Mouse (Mus musculus) effector memory CD4-positive, alpha-beta T cell, adult 7 months (primary cell): ENCODE data around the gene Ganc. TPM values are rescaled to one million over a fixed set of nuclear protein-coding genes. Genes with fewer than 3 reads are reported as not detected.

ENCODE experiments used
- polyA plus RNA-seq: library from polyadenylated mRNA; unstranded; fragments of 100-300 nt; shearing (Covaris generic); gene quantifications from one replicate; pipeline ENCODE4 v1.2.1, GENCODE M21; 2017

Ganc gene
- polyA plus RNA-seq, result 17.2 TPM

DNA sequence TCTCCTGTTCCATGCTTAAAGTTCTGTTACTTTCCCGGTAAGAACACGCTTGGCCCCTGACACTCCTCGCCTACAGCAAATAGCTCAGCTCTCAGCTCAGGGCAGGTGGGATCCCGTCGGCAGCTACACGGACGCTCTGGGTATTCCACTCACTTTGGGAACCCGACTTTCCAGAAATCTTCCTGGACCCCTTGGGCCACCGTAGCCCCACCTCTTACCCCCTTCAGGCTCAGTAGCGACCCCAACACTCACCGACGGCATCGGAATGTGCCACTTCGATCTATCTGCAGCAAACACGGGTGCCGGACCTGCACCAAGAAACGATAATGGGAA lies at the start of gene Ganc:
Gene Ganc (plus strand): TSS at position 244 of the 333 bp plus-strand sequence.

GRCm38 (mm10) chr2:120403986-120404822 lies 508 bp downstream of the Ganc start, which contains the start of gene Tmem87a:
Tmem87a (minus strand) TSS chr2:120404113.

GRCm38 (mm10) chr2:120455719-120456118 lies 52.0 kb downstream of the Ganc start, which contains the start of gene Capn3:
Capn3 (plus strand) TSS chr2:120456019.

Other genes with a start within 250 kb of the Ganc start
- 19.3 TPM for gene Ehd4, start 249.3 kb upstream of the Ganc start, polyA plus RNA-seq
- not detected for gene Pla2g4e, start 158.6 kb upstream of the Ganc start, polyA plus RNA-seq
- gene Pla2g4d, start 114.7 kb upstream of the Ganc start, polyA plus RNA-seq, result not detected
- gene Pla2g4f, start 89.7 kb upstream of the Ganc start, polyA plus RNA-seq, result 0.33 TPM
- 39.3 TPM for gene Vps39, start 50.8 kb upstream of the Ganc start, polyA plus RNA-seq
- gene Tmem87a, start 217 bp downstream of the Ganc start, polyA plus RNA-seq, result 22.1 TPM
- gene Capn3, start 52.1 kb downstream of the Ganc start, polyA plus RNA-seq, result 0.66 TPM
- 56.8 TPM for gene Zfp106, start 159.9 kb downstream of the Ganc start, polyA plus RNA-seq
- gene Snap23, start 163.8 kb downstream of the Ganc start, polyA plus RNA-seq, result 29.4 TPM
- gene Haus2, start 205.5 kb downstream of the Ganc start, polyA plus RNA-seq, result 21.6 TPM
- gene Lrrc57, start 205.6 kb downstream of the Ganc start, polyA plus RNA-seq, result 16.2 TPM
- gene Stard9, start 225.2 kb downstream of the Ganc start, polyA plus RNA-seq, result 0.90 TPM